Mouse (Mus musculus) cerebellum, adult 2 months (tissue): Measurements from ENCODE around the gene Zan.

Experiments
- CTCF ChIP-seq: fragments of 200-500 bp; IDR thresholded peaks from 2 replicates; pipeline ENCODE4 v1.5.1; 2011; ENCODE audit warnings: low read depth, mild to moderate bottlenecking, control low read depth, low read length, moderate library complexity, borderline replicate concordance; ENCODE audit not compliant: insufficient read depth
- POLR2A ChIP-seq: fragments of 200-500 bp; IDR thresholded peaks from 2 replicates; pipeline ENCODE4 v1.6.1; 2011; ENCODE audit warnings: low read length, control low read depth, borderline replicate concordance; ENCODE audit not compliant: insufficient read depth

GRCm38 (mm10) chr5:137343412-137343811, 133.5 kb downstream of the Zan start:
- no peak for TF ChIP-seq POLR2A
- TF ChIP-seq CTCF: no peak
